Mouse (Mus musculus) T-helper 2 cell (primary cell): Measurements from ENCODE around the gene Trit1.

ENCODE experiments used
- in situ Hi-C: fragments of 300-600 bp; cut with MboI, MseI; formaldehyde crosslinking; loops from one replicate; pipeline ENCODE4 v1.15.1; 2025; ENCODE audit warnings: high pct_unique_total_duplicates

The Trit1 gene

DNA sequence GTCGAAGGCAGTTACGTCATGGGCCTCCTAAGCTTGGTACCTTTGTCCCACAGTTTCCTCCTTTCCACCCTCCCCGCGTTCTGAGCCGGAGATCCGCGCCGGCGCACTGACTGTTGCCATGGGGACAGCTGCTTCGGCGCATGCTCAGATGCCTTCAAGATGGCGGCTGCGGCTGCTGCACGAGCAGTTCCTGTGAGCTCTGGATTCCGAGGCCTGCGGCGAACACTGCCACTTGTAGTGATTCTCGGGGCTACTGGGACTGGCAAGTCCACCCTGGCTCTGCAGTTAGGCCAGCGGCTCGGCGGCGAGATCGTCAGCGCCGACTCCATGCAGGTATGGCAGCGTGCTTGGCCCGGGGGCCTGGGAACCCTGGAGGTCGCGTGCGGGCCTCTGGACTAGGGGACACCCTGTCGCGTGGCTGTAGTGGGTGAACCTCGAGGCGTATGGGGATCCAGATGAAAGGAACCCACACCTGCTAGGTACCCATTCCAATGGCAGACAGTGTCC is at the start of gene Trit1:
TSS of gene Trit1 (plus strand) at position 147 of the 507 bp plus-strand sequence.
- in situ Hi-C loops, result no loop called here

DNA sequence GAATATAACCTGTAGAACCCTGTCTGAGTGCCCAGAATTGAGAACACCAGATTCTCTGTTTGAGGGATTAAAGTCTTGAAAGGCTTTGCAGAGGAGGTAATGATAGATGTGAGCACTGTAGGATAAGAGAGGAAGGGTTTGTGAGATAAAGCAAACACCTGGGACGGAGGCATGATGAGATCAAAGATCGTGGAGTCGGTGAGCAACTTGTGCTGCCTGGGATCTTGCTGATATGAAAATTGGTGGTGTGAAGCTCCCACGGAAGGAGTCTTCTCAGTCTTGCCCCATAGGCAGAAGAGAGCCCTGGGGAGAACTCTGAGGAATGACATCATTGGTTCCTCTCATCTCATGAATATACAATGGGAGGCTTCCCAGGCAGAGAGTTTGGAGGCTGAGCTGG is 48.3 kb upstream of the Trit1 start:
- in situ Hi-C loops, result no loop called here

GRCm38 (mm10) chr4:122971191-122971590 is 45.2 kb upstream of the Trit1 start:
- in situ Hi-C loops, result loop anchor here (5.0 kb wide), 1 partner anchor 54 kb away; no protein-coding TSS in a partner anchor

DNA sequence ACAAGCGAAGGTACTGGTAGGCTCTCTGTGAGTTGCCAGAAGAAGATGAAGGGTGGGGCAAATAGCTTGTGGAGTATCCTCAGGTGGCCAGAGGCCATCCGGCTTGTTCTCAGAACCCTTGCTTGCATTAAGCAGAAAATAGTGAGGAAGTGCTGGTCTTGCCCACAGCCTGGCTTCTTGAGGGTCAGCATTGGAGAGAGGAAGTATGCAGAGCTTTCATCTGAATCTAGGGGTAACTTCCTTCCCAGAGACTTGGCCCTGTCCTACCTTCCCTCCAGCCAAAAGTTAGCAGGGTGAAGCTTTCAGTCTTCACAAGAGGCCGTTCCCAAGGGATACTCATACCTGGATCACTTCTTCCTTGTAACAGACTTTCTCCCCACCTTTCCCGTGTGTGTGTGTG is 44.8 kb upstream of the Trit1 start:
- in situ Hi-C loops, result loop anchor here (5.0 kb wide), 1 partner anchor 54 kb away; no protein-coding TSS in a partner anchor

DNA sequence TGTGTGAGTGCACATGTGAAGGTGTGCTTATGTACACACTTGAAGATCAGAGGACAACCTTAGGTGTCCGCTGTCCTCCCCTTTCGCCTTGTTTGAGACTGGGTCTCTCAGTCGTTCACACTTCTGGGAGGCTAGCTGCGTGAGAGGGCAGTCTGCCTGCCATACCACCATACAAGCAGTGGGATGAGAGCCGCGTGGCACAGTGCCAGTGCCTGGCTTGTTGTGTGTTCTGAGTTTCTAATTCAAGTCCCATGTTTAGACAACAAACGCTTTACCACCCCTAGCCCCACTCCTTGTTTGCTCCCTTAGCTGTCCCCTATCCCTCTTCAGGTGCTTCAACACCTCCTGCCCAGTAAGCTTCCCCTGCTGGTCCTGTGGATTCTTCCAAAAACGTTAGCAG is 44.3 kb upstream of the Trit1 start:
- in situ Hi-C loops, result loop anchor here (5.0 kb wide), 1 partner anchor 55 kb away; no protein-coding TSS in a partner anchor

DNA sequence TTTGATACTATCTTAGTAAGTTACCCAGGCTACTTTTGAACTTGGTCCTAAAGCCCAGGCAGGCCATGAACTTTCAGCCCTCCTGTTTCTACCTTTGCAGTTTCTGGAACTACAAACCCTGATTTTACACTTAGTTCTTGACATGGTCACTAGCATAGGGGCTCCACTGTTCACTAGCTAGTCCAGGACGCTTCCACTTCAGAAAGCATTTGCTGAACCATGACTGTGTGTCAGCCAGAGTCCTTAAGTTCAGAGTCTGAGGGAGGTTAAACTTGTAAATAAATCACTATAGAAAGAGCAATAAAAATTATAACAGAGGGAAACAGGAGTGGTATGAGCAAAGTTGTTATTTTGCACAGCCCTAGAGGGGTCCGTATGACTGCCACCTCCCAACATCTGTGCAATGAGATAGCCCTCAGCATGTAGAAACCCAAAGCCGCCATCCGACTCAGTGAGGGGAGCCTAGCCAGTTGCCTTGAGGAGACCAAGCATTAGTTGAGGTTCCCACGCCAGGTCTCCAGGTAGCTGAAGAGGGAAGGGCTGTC is 41.3 kb upstream of the Trit1 start:
- in situ Hi-C loops, result loop anchor here (5.0 kb wide), 1 partner anchor 58 kb away; no protein-coding TSS in a partner anchor

DNA sequence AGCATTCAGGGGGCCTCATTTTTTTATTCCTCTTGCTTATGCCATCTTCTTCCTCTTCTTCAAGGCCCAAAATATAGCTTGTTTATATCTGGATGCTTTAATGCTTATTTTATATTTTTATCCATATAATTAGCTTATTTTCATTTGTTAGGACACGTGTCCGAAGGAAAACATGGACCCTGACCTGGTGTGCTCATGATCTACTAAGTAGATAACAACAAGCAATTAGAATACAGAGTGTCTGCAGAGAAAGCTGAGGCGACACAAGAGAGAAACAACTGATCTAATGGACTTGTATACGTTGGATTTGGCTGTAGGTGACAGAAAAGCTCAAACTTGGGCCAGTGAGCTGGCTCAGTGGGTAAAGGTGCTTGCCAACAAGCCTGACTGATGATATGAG is 39.5 kb upstream of the Trit1 start:
- in situ Hi-C loops, result no loop called here

- in situ Hi-C loops, result no loop called here
These were observed 37.5 kb upstream of the Trit1 start for GRCm38 (mm10) chr4:122978850-122979249.

- in situ Hi-C loops, result no loop called here
These were observed 36.6 kb upstream of the Trit1 start for GRCm38 (mm10) chr4:122979826-122980225.

- in situ Hi-C loops, result no loop called here
These were observed 35.7 kb upstream of the Trit1 start for GRCm38 (mm10) chr4:122980684-122981083.

DNA sequence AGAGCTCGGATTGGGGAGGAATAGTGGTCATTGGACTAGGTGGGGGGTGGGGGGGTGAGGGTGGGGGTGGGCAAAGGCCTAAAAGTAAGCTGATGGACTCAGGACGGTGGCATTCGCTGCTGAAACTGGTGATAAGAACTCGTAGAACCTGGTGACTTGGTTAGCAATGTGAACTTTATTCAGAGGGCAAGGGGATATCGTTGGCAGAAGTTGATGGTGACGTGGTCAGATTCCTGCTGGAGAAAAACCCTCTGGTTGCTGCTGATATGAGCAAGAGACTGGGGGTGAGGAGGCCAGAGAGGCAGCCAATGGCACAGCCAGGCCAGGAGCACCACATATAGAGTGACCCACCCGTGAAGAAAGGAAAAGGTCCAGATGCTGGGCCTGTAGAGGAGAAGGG is 35.2 kb upstream of the Trit1 start:
- in situ Hi-C loops, result no loop called here

GRCm38 (mm10) chr4:122981930-122982329 is 34.5 kb upstream of the Trit1 start:
- in situ Hi-C loops, result no loop called here

GRCm38 (mm10) chr4:122982537-122982936 is 33.9 kb upstream of the Trit1 start:
- in situ Hi-C loops, result no loop called here

DNA sequence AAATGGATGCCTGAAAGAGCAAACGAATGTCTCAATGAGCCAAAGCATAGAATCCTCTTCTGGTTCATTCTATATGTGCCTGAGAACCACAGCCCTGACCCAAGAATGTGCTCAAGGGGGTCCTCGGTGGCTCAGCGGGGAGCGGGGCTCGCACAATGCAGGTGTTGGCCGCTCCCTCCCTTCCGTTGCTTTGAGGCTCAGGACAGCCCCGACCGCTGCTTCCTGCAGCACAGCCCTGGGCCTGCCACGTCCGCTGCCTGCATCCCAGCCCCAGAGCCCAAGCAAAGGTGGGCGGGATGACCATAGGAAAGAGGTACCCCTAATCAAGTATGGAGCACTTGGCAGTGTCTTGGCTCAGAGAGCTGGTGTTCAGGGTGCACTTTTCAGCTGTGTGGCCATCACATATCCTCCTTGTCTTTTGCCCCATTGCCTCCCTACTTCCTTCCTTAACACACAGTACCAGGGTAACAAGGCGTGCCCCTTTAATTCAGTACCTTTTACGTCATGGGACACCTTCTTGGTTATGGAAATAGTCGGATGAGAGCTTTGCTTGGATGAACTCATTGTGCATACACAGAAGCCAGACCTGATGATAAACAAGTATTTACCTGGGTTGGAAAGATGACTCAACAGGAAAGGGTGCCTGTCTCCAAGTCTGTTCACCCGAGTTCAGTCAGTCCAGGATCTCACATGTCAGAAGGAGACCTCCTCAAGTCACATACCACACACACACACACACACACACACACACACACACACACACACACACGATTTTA is 32.7 kb upstream of the Trit1 start:
- in situ Hi-C loops, result no loop called here

DNA sequence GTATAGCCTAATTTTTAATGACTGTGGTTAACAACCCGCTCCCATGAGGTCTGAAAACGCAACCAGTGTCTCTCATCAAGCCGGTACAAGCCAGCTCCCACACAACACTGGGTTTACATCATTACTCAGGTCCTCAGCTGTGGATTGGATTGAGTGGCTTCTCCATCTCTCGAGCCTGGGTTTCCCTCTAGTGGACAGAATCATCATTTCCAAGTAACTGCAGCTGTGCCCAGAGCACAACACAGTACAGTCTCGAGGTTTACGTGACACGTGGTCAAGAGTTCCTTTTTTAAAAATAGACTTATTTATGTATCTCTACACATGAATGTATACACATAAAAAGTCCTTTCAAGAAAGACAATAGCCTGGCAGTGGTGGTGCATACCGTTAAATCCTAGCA is 31.3 kb upstream of the Trit1 start:
- in situ Hi-C loops, result loop anchor here (5.0 kb wide), 1 partner anchor 83 kb away; no protein-coding TSS in a partner anchor

- in situ Hi-C loops, result loop anchor here (5.0 kb wide), 1 partner anchor 85 kb away; no protein-coding TSS in a partner anchor
These were observed 29.0 kb upstream of the Trit1 start for GRCm38 (mm10) chr4:122987421-122987820.

DNA sequence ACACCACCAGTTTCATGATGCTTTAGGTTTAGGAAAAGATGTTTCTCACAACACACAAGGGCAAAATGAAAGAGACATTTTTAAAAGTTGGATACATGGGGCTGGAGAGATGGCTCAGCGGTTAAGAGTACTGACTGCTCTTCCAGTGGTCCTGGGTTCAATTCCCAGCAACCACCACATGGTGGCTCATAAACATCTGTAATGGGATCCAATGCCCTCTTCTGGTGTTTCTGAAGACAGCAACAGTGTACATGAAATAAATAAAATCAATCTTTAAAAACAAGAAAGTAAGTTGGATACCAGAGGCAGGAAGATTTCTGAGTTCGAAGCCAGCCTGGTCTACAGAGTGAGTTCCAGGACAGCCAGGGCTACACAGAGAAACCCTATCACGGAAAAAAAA is 28.4 kb upstream of the Trit1 start:
- in situ Hi-C loops, result loop anchor here (5.0 kb wide), 1 partner anchor 86 kb away; no protein-coding TSS in a partner anchor

DNA sequence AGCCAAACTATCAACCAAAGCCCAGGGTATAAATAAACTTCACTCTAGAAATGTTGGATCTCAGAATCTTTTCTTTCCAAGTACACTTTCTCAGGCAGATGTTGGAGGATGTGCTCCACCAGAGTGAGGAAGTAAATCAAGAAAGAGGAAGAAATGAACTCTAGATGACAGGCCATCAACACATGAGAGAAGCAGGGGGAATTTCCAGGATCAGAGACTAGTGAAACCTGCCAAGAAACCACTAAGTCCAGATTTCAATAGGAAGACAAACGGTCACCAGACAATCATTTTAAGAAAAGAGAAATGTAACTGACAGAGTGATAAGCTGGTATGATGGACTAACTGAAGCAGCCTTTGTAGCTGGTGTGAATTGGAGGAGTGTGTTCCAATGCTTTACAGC is 25.2 kb upstream of the Trit1 start:
- in situ Hi-C loops, result no loop called here

- in situ Hi-C loops, result no loop called here
These were observed 24.1 kb upstream of the Trit1 start for GRCm38 (mm10) chr4:122992276-122992675.

DNA sequence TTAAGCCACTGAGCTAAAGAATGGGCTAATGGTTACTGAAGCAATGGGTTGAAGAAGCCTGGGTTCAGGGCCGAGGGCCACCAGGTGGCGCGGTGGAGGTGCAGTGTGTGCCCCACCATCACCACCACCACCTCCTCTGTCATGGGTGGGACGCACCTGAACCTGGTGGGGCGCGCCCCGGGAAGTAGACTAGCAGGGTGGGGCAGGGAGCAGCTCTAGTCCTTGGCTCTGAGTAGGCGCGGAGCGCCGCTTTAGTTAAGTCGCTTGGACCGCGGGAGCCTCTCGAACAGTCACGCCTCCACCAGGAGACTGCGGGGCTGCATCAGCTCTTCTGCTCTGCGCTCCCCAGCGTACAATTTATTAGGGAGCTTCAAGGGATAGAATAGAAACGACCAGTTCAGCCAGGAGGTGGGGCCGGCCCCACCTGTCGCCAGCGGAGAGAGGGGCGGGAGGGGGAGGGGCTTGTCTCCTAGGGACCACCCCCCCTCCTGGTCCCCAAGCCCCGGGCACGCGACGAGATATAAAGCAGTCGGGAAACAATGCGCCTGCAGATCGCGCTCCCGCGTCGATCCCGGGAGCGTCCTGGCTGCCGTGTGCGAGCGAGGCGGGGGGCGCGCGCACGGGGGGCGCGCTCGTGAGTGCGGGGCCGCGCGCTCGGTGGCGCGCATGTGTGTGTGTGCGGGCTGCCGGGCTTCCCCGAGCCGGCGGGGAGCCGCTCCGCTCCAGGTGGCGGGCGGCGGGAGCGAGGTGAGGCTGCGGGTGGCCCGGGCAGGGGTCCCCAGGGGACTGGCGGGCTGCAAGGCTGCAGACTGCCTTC is 20.8 kb upstream of the Trit1 start, which contains the start of gene Mycl:
TSS of gene Mycl (plus strand) at position 249 of the 817 bp plus-strand sequence.
- in situ Hi-C loops, result no loop called here

- in situ Hi-C loops, result no loop called here
These were observed 20.2 kb upstream of the Trit1 start for GRCm38 (mm10) chr4:122996221-122996617.
